Mouse (Mus musculus): Measurements from ENCODE around the gene Clic6. TPM values are rescaled to one million over a fixed set of nuclear protein-coding genes. Genes with fewer than 3 reads are reported as not detected.
"Not testable (repeated sequence)": the region's sequence is repeated elsewhere in the genome, so short reads cannot be mapped to it uniquely, and the experiment has no call there.

Gene Clic6
- polyA plus RNA-seq, 1 experiment from 2014 or later = 0.64 TPM

GRCm38 (mm10) chr16:92510835-92511772 is 25.6 kb downstream of the Clic6 start:
- Histone ChIP-seq H3K27me3 (ENCODE audit: low read depth, poor library complexity, severe bottlenecking) (peaks cover 10% of the 10 kb centered on the region), H3K9me3 (replicated peaks) (no peaks in the 10 kb centered on the region), H3K4me3 (no peak overlapping the region), H3K36me3 (no peaks in the 10 kb centered on the region), H3K27ac (no peak overlapping the region), H3K4me1 (peaks cover 3% of the 10 kb centered on the region; the same call in 1 of the 2 replicates)
- 81% methylated on average over 13 of the region's 13 CpGs for WGBS
- DNase-seq (ENCODE audit: low spot score) = no peak

GRCm38 (mm10) chr16:92511773-92512391 is 26.3 kb downstream of the Clic6 start:
- H3K27ac ChIP-seq = no peak overlapping the region
- H3K36me3 ChIP-seq = no peaks in the 10 kb centered on the region
- DNase-seq (ENCODE audit: low spot score) = peak; percentile 41
- peaks cover 10% of the 10 kb centered on the region for H3K27me3 ChIP-seq (ENCODE audit: low read depth, poor library complexity, severe bottlenecking)
- no peak overlapping the region for H3K4me3 ChIP-seq
- peaks cover 3% of the 10 kb centered on the region; the same call in 1 of the 2 replicates for H3K4me1 ChIP-seq
- no peaks in the 10 kb centered on the region for H3K9me3 ChIP-seq (replicated peaks)
- 62% methylated on average over 5 of the region's 5 CpGs for WGBS

- not testable (repeated sequence) for H3K9me3 ChIP-seq (replicated peaks); H3K36me3 ChIP-seq; DNase-seq (ENCODE audit: low spot score); H3K27ac ChIP-seq; H3K4me3 ChIP-seq
- H3K27me3 ChIP-seq (ENCODE audit: low read depth, poor library complexity, severe bottlenecking) = peaks cover 10% of the 10 kb centered on the region
- 74% methylated on average over 9 of the region's 9 CpGs for WGBS
- peaks cover 15% of the 10 kb centered on the region for H3K4me1 ChIP-seq
Observed at GRCm38 (mm10) chr16:92514896-92515295, 29.4 kb downstream of the Clic6 start.

GRCm38 (mm10) chr16:92516139-92516538 is 30.6 kb downstream of the Clic6 start:
- no peak overlapping the region for H3K4me3 ChIP-seq
- H3K9me3 ChIP-seq (replicated peaks) = no peaks in the 10 kb centered on the region
- DNase-seq (ENCODE audit: low spot score) = no peak
- H3K4me1 ChIP-seq = peaks cover 28% of the 10 kb centered on the region
- 91% methylated on average over 9 of the region's 9 CpGs for WGBS
- H3K36me3 ChIP-seq = no peaks in the 10 kb centered on the region
- no peak overlapping the region for H3K27ac ChIP-seq
- H3K27me3 ChIP-seq (ENCODE audit: low read depth, poor library complexity, severe bottlenecking) = peaks cover 10% of the 10 kb centered on the region

DNA sequence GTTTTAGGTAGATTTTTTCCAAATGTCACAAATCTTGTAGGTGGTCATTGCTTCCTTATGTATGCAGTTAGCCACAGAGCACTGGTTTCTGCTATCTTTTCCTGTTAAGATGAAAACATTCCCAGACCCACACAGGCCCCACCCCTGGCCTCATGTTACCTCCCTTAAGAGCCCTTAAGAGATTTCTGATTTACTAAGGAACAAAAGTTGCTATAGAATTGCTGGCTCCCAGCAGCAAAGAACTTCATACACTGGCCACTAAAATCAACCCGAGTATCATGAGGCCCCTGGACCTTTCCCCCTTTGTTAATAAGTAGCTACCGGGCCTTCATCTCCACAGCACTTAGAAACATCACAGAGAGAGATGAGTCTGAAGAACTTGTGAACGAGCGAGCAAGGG is 33.2 kb downstream of the Clic6 start:
- H3K36me3 ChIP-seq = no peaks in the 10 kb centered on the region
- H3K4me3 ChIP-seq = no peak overlapping the region
- H3K27me3 ChIP-seq (ENCODE audit: low read depth, poor library complexity, severe bottlenecking) = 0 out of 2 replicates have a peak, but pooled peaks cover 5% of the 10 kb centered on the region
- no peaks in the 10 kb centered on the region for H3K9me3 ChIP-seq (replicated peaks)
- H3K27ac ChIP-seq = 0 out of 2 replicates have a peak overlapping the region, but pooled peaks have one; percentile 3
- WGBS = 69% methylated on average over 4 of the region's 4 CpGs
- DNase-seq (ENCODE audit: low spot score) = no peak
- peaks cover 35% of the 10 kb centered on the region for H3K4me1 ChIP-seq

- no peaks in the 10 kb centered on the region for H3K9me3 ChIP-seq (replicated peaks)
- no peak overlapping the region for H3K27ac ChIP-seq
- WGBS = 55% methylated on average over 13 of the region's 13 CpGs
- no peaks in the 10 kb centered on the region for H3K36me3 ChIP-seq
- H3K4me1 ChIP-seq = peaks cover 35% of the 10 kb centered on the region
- peaks cover 18% of the 10 kb centered on the region for H3K27me3 ChIP-seq (ENCODE audit: low read depth, poor library complexity, severe bottlenecking)
- no peak overlapping the region for H3K4me3 ChIP-seq
- peak; percentile 66 for DNase-seq (ENCODE audit: low spot score)
Observed at GRCm38 (mm10) chr16:92519820-92520492, 34.4 kb downstream of the Clic6 start.

DNA sequence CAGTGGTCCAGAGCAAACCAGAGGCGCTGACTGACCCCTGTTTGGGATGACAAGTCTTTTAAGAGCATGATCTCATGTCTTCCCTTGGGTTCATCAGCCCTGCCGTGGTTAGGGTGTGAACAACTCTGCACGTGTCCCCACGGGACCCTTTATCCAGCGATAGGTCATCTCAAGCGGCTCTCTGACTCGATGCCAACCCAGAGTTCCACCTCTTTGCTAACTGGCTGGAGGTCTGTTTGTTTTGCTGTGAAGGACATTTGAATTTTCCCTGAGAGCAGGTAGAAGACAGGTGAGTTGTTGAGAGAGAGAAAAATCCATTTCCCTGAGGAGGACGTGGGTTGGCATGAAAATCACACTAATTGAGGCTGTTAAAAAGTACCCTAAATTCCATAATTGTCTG is 37.8 kb downstream of the Clic6 start:
- H3K4me1 ChIP-seq = peaks cover 47% of the 10 kb centered on the region
- no peak overlapping the region for H3K27ac ChIP-seq
- no peaks in the 10 kb centered on the region for H3K36me3 ChIP-seq
- no peaks in the 10 kb centered on the region for H3K9me3 ChIP-seq (replicated peaks)
- H3K27me3 ChIP-seq (ENCODE audit: low read depth, poor library complexity, severe bottlenecking) = peaks cover 22% of the 10 kb centered on the region
- no peak for DNase-seq (ENCODE audit: low spot score)
- H3K4me3 ChIP-seq = no peak overlapping the region
- 81% methylated on average over 8 of the region's 8 CpGs for WGBS

- H3K27me3 ChIP-seq (ENCODE audit: low read depth, poor library complexity, severe bottlenecking) = peaks cover 22% of the 10 kb centered on the region
- no peak overlapping the region for H3K27ac ChIP-seq
- H3K4me1 ChIP-seq = peaks cover 38% of the 10 kb centered on the region
- WGBS = 85% methylated on average over 8 of the region's 8 CpGs
- no peak overlapping the region for H3K4me3 ChIP-seq
- H3K9me3 ChIP-seq (replicated peaks) = no peaks in the 10 kb centered on the region
- H3K36me3 ChIP-seq = no peaks in the 10 kb centered on the region
- no peak for DNase-seq (ENCODE audit: low spot score)
Observed at GRCm38 (mm10) chr16:92524651-92525050, 39.1 kb downstream of the Clic6 start.

DNA sequence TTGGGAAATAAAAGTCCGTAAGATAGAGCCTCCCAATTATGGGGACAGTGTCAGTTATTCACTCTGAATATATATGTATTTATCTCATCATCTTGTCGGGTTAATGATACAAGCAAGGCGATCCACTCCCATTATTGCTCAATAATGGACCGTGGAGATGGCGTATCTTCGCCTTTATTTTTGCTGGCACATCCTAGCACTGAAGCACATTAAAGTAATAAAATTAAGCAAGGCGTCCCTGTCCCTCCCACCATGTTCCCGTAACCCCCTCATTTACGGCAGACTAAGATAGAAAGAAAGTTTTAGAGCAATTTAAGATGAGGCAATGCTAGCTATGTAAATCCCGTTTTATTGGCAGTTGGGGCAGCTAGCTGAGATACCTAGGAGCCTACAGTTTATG is 40.4 kb downstream of the Clic6 start:
- no peak for DNase-seq (ENCODE audit: low spot score)
- WGBS = 78% methylated on average over 10 of the region's 10 CpGs
- H3K36me3 ChIP-seq = no peaks in the 10 kb centered on the region
- H3K27me3 ChIP-seq (ENCODE audit: low read depth, poor library complexity, severe bottlenecking) = peaks cover 22% of the 10 kb centered on the region
- H3K9me3 ChIP-seq (replicated peaks) = no peaks in the 10 kb centered on the region
- peaks cover 26% of the 10 kb centered on the region for H3K4me1 ChIP-seq
- H3K4me3 ChIP-seq = no peak overlapping the region
- no peak overlapping the region for H3K27ac ChIP-seq

DNA sequence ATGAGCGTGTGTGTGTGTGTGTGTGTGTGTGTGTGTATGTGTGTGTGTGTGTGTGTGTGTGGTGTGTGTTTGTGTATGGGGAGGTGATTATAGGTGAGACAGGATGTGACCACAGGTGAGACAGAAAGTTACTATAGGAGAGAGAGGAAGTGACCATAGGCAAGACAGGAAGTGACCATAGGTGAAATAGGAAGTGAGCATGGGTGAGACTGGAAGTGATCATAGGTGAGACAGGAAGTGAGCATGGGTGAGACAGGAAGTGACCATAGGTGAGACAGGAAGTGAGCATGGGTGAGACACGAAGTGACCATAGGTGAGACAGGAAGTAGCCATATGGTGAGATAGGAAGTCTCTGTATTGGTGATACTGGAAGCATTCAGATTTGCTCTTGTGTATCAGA is 49.7 kb downstream of the Clic6 start:
- H3K27ac ChIP-seq = no peak overlapping the region
- H3K36me3 ChIP-seq = no peaks in the 10 kb centered on the region
- WGBS = 89% methylated on average over 2 of the region's 2 CpGs
- no peaks in the 10 kb centered on the region for H3K27me3 ChIP-seq (ENCODE audit: low read depth, poor library complexity, severe bottlenecking)
- no peaks in the 10 kb centered on the region for H3K9me3 ChIP-seq (replicated peaks)
- H3K4me1 ChIP-seq = peaks cover 6% of the 10 kb centered on the region
- no peak overlapping the region for H3K4me3 ChIP-seq
- DNase-seq (ENCODE audit: low spot score) = no peak

GRCm38 (mm10) chr16:92538356-92538755 is 52.8 kb downstream of the Clic6 start:
- WGBS = 88% methylated on average over 6 of the region's 6 CpGs

GRCm38 (mm10) chr16:92544264-92544663 is 58.7 kb downstream of the Clic6 start:
- Histone ChIP-seq H3K27me3 (ENCODE audit: low read depth, poor library complexity, severe bottlenecking) (no peaks in the 10 kb centered on the region), H3K27ac (no peak overlapping the region), H3K36me3 (no peaks in the 10 kb centered on the region), H3K4me3 (no peak overlapping the region), H3K4me1 (no peaks in the 10 kb centered on the region), H3K9me3 (replicated peaks) (no peaks in the 10 kb centered on the region)
- no peak for DNase-seq (ENCODE audit: low spot score)
- 60% methylated on average over 1 of the region's 1 CpGs for WGBS

More at GRCm38 (mm10) chr16:92538356-92538755, 52.8 kb downstream of the Clic6 start:
- Histone ChIP-seq H3K4me3 (no peak overlapping the region), H3K36me3 (no peaks in the 10 kb centered on the region), H3K4me1 (peaks cover 6% of the 10 kb centered on the region), H3K27ac (no peak overlapping the region), H3K9me3 (replicated peaks) (no peaks in the 10 kb centered on the region), H3K27me3 (ENCODE audit: low read depth, poor library complexity, severe bottlenecking) (no peaks in the 10 kb centered on the region)
- DNase-seq (ENCODE audit: low spot score) = no peak

DNA sequence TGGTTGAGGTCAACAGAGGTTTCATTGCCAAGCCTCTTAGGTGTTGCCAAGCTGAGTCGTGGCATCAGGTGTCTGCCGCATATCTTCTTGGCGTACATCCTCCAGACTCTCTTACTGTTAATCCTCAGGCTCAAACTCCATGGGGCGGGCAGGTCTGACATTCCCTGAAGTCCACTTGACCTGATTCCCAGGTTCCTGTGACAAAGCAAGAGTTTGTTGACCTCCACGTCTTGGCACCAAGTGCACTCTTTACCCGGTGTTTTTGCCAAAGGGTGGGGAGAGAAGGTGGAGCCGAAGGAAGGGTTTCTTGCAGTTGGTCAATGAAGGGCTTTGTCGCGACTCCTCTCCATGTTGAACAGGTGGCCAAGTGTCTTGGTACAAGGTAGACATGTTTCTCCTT is 63.1 kb downstream of the Clic6 start:
- H3K9me3 ChIP-seq (replicated peaks) = no peaks in the 10 kb centered on the region
- DNase-seq (ENCODE audit: low spot score) = no peak
- H3K36me3 ChIP-seq = no peaks in the 10 kb centered on the region
- H3K4me3 ChIP-seq = no peak overlapping the region
- no peak overlapping the region for H3K27ac ChIP-seq
- H3K4me1 ChIP-seq = peaks cover 10% of the 10 kb centered on the region
- WGBS = 96% methylated on average over 9 of the region's 9 CpGs
- no peaks in the 10 kb centered on the region for H3K27me3 ChIP-seq (ENCODE audit: low read depth, poor library complexity, severe bottlenecking)

All from limb, embryonic 10.5 days (tissue).